Mouse (Mus musculus) NIH3T3 (cell line): ENCODE results near the gene Tfrc.
A peak's percentile ranks its signal among the peaks of the same experiment; 100 is the strongest.

Experiments
- DNase-seq: peaks from one replicate; pipeline ENCODE4 v3.0.0-alpha.2; 2012; ENCODE audit warnings: low read depth

Gene Tfrc

GRCm38 (mm10) chr16:32650461-32650860 lies 41.7 kb downstream of the Tfrc start:
- no peak for DNase-seq

GRCm38 (mm10) chr16:32650974-32651618 lies 42.4 kb downstream of the Tfrc start:
- no peak for DNase-seq

DNA sequence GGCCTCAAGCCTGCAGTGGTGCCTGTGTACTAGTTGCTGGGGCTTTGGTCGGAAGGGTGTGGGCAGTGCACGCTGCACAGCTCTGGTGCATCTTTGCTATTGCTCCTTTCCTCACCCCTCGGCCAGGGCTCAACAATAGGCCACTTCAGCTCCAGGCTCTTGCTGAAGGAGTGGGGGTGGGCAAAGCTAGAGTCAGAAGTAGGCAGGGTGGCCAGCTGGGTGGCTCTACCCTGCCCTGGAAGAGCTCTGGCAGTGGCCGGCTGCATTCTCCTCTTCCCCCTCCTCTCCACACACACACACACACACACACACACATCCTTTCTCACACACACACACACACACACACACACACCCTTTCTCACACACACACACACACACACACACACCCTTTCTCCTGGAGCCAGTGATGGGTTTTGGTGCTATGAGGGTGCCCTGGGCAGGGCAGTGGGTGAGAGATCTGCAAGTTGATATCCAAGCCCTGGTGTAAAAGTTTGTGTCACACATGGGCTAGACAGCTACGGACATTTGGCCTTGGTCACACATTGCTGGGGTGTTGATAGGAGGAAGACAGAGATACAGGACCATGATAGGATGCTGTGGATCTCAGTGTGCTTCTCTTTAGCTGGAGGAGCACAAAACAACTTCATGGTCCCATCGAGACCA lies 45.5 kb downstream of the Tfrc start:
- no peak for DNase-seq

GRCm38 (mm10) chr16:32655534-32655933 lies 46.8 kb downstream of the Tfrc start:
- DNase-seq, result no peak

DNA sequence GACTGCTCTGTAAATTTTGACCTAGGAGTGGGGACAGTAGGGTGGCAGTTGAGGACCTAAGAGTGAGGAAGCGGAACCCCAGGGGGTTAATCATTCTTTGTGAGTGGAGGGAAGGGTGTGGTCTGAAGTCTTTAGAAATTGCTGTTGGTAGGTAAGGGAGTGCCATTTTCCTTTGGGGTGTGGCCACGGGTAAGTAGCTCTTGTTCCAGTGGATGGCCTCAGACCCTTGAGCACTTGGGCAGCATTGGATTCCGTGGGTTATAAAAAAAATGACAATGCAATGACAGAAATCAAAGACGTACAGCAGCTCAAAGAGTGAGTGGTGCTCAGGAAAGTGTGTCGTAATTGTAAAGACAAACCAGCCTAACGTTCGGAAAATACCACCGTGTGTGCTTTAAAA lies 47.6 kb downstream of the Tfrc start:
- no peak for DNase-seq

- peak; percentile 91 for DNase-seq
Measured at GRCm38 (mm10) chr16:32656794-32657193, 48.1 kb downstream of the Tfrc start.

DNA sequence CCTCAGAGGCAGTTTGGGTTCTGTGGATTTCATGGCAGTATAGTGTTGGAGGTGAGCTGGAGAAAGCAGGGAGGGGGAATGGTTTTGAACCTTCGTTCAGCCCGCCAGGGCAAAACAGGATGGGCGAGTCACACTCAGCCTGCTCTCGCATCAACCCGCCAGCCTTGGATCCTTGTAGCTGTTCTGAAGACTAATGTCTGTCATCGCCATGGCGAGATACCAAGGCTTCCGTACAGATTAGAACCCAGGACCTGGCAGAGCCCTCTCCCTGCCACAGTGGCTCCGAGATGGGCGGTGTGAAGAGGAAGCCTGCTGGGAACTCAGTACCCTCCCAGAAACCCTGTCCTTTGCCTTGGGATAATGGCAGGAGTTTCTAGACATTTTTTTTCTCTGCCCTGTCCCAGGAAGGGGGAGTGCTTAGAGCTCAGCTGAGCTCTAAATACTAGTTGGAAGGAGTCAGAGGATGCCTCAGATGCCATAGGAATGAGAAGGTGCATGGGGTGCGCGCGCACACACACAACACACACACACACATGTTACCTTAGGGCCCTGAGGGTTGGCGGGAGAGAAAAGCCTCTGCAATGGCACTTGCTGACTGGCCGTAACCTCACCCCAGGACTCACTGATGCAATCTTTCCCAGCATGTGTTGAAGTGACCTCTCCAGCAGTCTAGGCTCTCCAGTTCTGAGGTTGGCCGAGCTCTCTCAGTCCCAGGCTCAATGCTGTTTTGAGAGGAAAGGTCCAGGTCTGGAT lies 49.0 kb downstream of the Tfrc start:
- DNase-seq, result peak; percentile 66

- peak; percentile 60 for DNase-seq
Measured at GRCm38 (mm10) chr16:32658743-32659171, 50.0 kb downstream of the Tfrc start.

DNA sequence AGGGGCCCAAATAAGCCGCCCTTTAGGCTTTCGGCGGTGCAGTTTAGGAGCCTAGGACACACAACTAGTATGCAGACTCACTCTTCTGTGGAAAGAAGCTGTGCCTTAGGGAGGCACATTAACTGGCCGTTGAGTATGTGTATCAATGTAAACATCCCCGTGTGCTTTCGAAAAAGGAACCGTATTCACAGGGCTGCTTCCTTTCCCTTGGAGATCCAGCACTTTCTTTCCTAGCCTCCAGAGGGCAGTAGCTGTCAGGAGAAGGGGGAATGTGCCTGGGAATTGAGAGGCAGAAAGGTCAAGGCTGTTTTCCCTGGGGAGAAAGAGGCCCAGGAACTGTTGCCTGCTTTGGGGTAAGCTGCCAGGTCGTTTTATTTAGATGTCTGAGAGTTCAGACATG lies 50.7 kb downstream of the Tfrc start:
- DNase-seq, result peak; percentile 94

DNA sequence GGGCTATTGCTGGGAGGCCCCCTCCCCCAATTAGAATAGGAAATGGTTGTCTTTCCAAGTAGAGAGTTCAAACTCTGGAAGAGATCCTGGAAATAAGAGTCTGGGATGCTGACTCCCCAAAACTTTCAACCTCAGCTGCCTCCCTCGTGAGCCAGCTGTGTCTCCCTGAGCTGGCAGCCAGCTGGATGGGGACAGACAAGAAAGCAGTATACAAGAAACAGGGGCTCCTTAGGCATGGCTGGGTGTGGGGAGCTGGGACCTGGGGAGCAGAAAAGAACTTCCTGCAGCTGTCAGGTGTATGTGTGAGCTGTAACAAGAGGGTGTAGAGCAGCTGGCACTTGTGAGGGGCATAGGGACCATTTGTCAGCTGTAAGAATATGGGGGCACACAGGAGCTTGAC lies 51.4 kb downstream of the Tfrc start:
- DNase-seq, result no peak

GRCm38 (mm10) chr16:32660557-32661321 lies 52.0 kb downstream of the Tfrc start:
- DNase-seq, result peak; percentile 87

DNA sequence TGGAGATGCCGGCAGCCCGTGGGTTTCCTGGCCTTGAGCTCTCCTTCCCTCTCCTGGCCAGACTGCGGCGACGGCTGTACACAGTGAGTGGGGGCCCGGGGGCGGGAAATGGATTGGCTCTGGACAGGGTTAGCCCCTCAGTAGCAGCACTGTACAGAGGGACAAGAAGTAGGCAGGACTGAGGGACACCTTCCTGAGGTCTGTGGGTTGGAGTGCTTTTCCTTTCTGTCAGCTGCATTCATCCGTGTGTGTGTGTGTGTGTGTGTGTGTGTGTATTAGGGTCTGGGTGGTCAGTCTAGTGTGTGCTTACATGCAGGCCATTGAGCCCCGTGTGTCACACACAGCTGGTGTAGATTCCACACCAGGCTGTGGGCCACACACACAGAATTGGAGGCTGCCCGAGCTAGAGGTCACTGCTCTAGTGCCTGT lies 52.8 kb downstream of the Tfrc start:
- no peak for DNase-seq

- no peak for DNase-seq
Measured at GRCm38 (mm10) chr16:32662372-32662771, 53.7 kb downstream of the Tfrc start.

- DNase-seq, result no peak
Measured at GRCm38 (mm10) chr16:32663231-32663858, 54.6 kb downstream of the Tfrc start.

DNA sequence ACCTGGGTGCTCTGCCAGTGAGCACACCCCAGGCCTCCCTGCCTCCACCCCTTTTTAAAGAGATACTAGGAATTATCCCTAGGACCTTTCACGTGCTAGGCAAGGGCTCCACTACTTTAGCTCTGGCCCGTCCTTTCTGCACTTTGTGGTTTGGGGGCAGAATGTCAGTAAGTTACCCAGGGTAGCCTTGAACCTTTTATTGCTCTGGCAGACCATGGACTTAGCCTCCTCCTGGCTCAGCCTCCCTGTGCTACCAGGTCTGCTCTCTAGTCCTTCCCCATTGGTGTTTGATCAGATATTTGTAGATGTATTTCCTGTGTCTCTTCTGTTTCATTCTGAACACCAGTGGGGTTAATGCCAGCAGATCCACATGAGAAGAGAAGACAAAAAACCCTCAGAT lies 55.5 kb downstream of the Tfrc start:
- no peak for DNase-seq

- no peak for DNase-seq
Measured at GRCm38 (mm10) chr16:32665851-32666665, 57.3 kb downstream of the Tfrc start.

DNA sequence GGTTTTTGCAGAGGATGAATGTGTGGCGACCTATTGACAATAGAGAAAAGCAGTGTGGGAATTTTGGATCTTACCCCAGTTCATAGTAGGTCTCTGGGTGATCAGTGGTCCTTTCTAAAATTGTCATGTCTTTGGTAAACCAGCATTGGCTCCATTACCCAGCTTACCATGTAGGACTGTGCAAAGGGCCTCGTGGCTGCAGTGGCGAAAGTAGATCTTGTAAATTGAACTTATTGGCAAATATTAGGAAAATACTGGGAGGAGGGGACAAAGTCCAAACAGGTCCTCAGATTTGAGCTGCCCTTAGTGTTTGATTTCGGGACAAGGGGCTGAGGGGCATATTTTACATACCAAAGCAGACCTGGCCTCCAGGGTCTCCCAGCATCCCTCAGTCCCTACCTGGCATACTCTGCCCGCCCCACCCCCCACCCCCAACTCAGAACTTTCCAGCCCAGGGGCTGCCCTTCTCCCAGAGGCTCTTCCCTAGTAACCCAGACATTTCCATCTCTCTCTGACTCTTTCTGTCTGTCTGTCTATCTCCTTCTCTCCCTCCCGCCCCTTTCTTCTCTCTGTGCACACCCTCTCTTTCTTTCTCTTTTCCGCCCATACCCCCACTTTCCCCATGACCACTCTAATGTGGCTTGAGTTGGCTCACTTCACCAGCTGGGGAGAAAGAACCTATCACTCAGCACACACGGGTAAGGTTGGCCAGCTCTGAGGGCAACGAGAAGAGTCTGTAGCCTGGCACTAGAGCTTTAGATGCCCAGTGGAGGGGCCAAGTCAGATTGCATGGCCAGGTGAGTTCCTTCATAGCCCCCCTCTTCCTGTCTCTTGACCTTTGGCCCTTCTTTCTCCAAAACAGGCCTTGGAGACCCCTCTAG lies 58.2 kb downstream of the Tfrc start:
- DNase-seq, result no peak

GRCm38 (mm10) chr16:32667552-32667872 lies 58.8 kb downstream of the Tfrc start:
- no peak for DNase-seq

GRCm38 (mm10) chr16:32668030-32668429 lies 59.3 kb downstream of the Tfrc start:
- DNase-seq, result no peak

- DNase-seq, result no peak
Measured at GRCm38 (mm10) chr16:32668472-32668871, 59.8 kb downstream of the Tfrc start.
